Mouse (Mus musculus) brain, embryonic 14.5 days (tissue): ENCODE measurements around the gene Fam71e2.

Experiments
- CTCF ChIP-seq: fragments of 200-500 bp; IDR thresholded peaks from 2 replicates; pipeline ENCODE4 v1.5.1; 2012; ENCODE audit warnings: inconsistent platforms, mild to moderate bottlenecking, moderate library complexity, borderline replicate concordance; ENCODE audit not compliant: insufficient read depth, insufficient read length; ENCODE audit errors: extremely low read depth
- POLR2A ChIP-seq: fragments of 200-500 bp; IDR thresholded peaks from 2 replicates; pipeline ENCODE4 v1.6.1; 2012; ENCODE audit warnings: mild to moderate bottlenecking, inconsistent platforms, borderline replicate concordance; ENCODE audit not compliant: poor library complexity, insufficient read depth, insufficient read length, severe bottlenecking; ENCODE audit errors: extremely low read depth

DNA sequence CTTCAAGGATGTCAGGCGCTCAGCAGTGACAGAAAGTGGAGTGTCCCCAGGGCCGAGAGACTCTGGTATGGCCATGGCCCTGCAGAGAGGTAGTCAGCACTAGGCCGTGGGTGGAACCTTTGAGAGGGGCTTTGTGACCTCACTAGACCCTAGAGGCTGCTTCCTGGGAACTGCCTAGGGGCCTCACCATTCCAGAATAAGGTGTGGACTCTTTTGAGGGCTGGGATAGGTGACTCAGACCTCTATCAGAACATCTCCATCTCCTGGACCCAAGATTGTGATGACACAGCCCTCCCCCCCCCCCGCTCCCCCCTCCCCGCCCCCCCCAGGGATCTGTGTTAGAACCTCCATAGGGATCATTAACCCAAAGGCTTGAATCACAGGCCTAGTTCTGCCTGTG, at the start of gene Fam71e2:
- TF ChIP-seq CTCF (no peak), POLR2A (no peak)
